Mouse (Mus musculus): Measurements from ENCODE around the gene Klhl22. TPM values are rescaled to one million over a fixed set of nuclear protein-coding genes. Genes with fewer than 3 reads are reported as not detected.

Gene Klhl22
- total and polyA plus RNA-seq, 2 experiments from 2014 or later, result 79.3 to 156 TPM

GRCm38 (mm10) chr16:17723325-17723626 lies 36.1 kb upstream of the Klhl22 start:
- no peak overlapping the region for H3K4me2 ChIP-seq (ENCODE audit: low read depth, low read length, poor library complexity, severe bottlenecking)
- TF ChIP-seq CTCF (IDR thresholded peaks at IDR 0.05), result no peak
- H3K9me3 ChIP-seq (ENCODE audit: low read length), result no peaks in the 10 kb centered on the region
- no peaks in the 10 kb centered on the region for H3K36me3 ChIP-seq (ENCODE audit: insufficient read depth, low read length)
- ATAC-seq (ENCODE audit: low FRiP score), result no peak
- H3K4me1 ChIP-seq (ENCODE audit: insufficient read depth, low read length), result peaks cover 12% of the 10 kb centered on the region
- no peak overlapping the region for H3K9ac ChIP-seq (replicated peaks; ENCODE audit: low read length, poor library complexity, severe bottlenecking)
- H3K4me3 ChIP-seq (ENCODE audit: low read depth, low read length), result no peak overlapping the region
- H3K27me3 ChIP-seq (ENCODE audit: insufficient read depth, low read length), result no peaks in the 10 kb centered on the region
- DNase-seq (ENCODE audit: low spot score), result no peak
- WGBS, result 92% methylated on average over 1 of the region's 1 CpGs
- H3K27ac ChIP-seq (ENCODE audit: low read depth, low read length), result no peak overlapping the region

- no peak overlapping the region for H3K4me2 ChIP-seq (ENCODE audit: low read depth, low read length, poor library complexity, severe bottlenecking)
- DNase-seq (ENCODE audit: low spot score) (no peak), ATAC-seq (ENCODE audit: low FRiP score) (no peak)
- no peak overlapping the region for H3K9ac ChIP-seq (replicated peaks; ENCODE audit: low read length, poor library complexity, severe bottlenecking)
- no peaks in the 10 kb centered on the region for H3K36me3 ChIP-seq (ENCODE audit: insufficient read depth, low read length)
- peaks cover 12% of the 10 kb centered on the region for H3K4me1 ChIP-seq (ENCODE audit: insufficient read depth, low read length)
- H3K4me3 ChIP-seq (ENCODE audit: low read depth, low read length), result no peak overlapping the region
- 93% methylated on average over 3 of the region's 3 CpGs for WGBS
- no peak overlapping the region for H3K27ac ChIP-seq (ENCODE audit: low read depth, low read length)
- TF ChIP-seq CTCF (IDR thresholded peaks at IDR 0.05), result no peak
- H3K9me3 ChIP-seq (ENCODE audit: low read length), result no peaks in the 10 kb centered on the region
- no peaks in the 10 kb centered on the region for H3K27me3 ChIP-seq (ENCODE audit: insufficient read depth, low read length)
These were observed 35.0 kb upstream of the Klhl22 start for GRCm38 (mm10) chr16:17724448-17724847.

DNA sequence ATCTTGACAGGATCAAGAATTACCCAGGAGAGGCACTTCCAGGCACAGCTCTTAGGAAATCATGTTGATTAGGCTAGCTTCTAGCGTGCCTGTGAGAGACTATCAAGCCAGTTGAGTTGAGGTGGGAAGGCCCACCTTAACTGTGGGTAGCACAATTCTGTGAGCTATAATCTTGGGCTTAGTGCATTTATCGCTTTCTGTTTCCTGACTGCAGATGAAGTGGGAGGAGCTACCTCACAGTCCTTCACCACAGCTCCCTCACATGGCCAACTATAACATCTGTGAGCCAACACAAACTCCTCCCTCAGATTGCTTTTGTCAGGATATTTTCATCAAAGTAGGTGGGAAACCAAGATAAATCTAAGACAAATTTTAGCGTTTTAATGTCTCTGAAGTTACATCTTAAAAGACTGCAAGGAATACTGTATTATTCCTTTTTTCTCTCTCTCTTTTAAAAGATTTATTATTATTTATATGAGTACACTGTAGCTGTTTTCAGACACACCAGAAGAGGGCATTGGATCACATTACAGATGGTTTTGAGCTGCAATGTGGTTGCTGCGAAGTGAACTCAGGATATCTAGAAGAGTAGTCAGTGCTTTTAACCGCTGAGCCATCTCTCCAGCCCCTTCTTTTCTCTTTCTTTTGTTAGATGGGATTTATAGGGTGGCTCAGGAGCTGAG lies 32.1 kb upstream of the Klhl22 start:
- no peaks in the 10 kb centered on the region for H3K9me3 ChIP-seq (ENCODE audit: low read length)
- peak overlapping the region; percentile 23; the same call in 1 of the 2 replicates for H3K4me2 ChIP-seq (ENCODE audit: low read depth, low read length, poor library complexity, severe bottlenecking)
- H3K27ac ChIP-seq (ENCODE audit: low read depth, low read length), result 0 out of 2 replicates have a peak overlapping the region, but pooled peaks have one; percentile 26
- TF ChIP-seq CTCF (IDR thresholded peaks at IDR 0.05), result peak; percentile 69
- no peaks in the 10 kb centered on the region for H3K36me3 ChIP-seq (ENCODE audit: insufficient read depth, low read length)
- ATAC-seq (ENCODE audit: low FRiP score), result no peak
- H3K27me3 ChIP-seq (ENCODE audit: insufficient read depth, low read length), result no peaks in the 10 kb centered on the region
- peak; percentile 58 for DNase-seq (ENCODE audit: low spot score)
- 16% methylated on average over 5 of the region's 5 CpGs for WGBS
- no peak overlapping the region for H3K4me3 ChIP-seq (ENCODE audit: low read depth, low read length)
- H3K9ac ChIP-seq (replicated peaks; ENCODE audit: low read length, poor library complexity, severe bottlenecking), result no peak overlapping the region
- no peaks in the 10 kb centered on the region for H3K4me1 ChIP-seq (ENCODE audit: insufficient read depth, low read length)

DNA sequence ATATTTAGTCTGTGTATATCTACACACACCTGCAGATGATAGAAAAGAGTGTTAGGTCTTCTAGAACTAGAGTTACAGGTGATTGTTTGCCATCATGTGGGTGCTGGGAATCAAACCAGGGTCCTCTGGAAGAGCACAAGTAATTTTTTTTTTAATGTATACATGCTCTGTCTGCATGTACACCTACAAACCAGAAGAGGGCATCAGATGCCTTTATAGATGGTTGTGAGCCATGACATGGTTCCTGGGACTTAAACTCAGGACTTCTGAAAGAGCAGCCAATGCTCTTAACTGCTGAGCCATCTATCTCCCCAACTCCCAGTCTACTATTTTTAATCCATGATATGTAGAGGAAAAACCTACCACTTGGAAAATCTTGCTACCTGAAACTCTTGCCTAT lies 29.4 kb upstream of the Klhl22 start:
- Histone ChIP-seq H3K27me3 (ENCODE audit: insufficient read depth, low read length) (no peaks in the 10 kb centered on the region), H3K4me2 (ENCODE audit: low read depth, low read length, poor library complexity, severe bottlenecking) (no peak overlapping the region), H3K27ac (ENCODE audit: low read depth, low read length) (no peak overlapping the region), H3K9me3 (ENCODE audit: low read length) (no peaks in the 10 kb centered on the region), H3K4me1 (ENCODE audit: insufficient read depth, low read length) (no peaks in the 10 kb centered on the region), H3K4me3 (ENCODE audit: low read depth, low read length) (no peak overlapping the region), H3K9ac (replicated peaks; ENCODE audit: low read length, poor library complexity, severe bottlenecking) (no peak overlapping the region), H3K36me3 (ENCODE audit: insufficient read depth, low read length) (no peaks in the 10 kb centered on the region)
- ATAC-seq (ENCODE audit: low FRiP score) (no peak), DNase-seq (ENCODE audit: low spot score) (no peak)
- peak; percentile 19; the same call in 1 of the 2 replicates for TF ChIP-seq CTCF (IDR thresholded peaks at IDR 0.05)

GRCm38 (mm10) chr16:17732021-17732420 lies 27.4 kb upstream of the Klhl22 start:
- Histone ChIP-seq H3K4me2 (ENCODE audit: low read depth, low read length, poor library complexity, severe bottlenecking) (no peak overlapping the region), H3K36me3 (ENCODE audit: insufficient read depth, low read length) (no peaks in the 10 kb centered on the region), H3K27ac (ENCODE audit: low read depth, low read length) (no peak overlapping the region), H3K4me3 (ENCODE audit: low read depth, low read length) (no peak overlapping the region), H3K27me3 (ENCODE audit: insufficient read depth, low read length) (no peaks in the 10 kb centered on the region), H3K9ac (replicated peaks; ENCODE audit: low read length, poor library complexity, severe bottlenecking) (no peak overlapping the region), H3K9me3 (ENCODE audit: low read length) (no peaks in the 10 kb centered on the region), H3K4me1 (ENCODE audit: insufficient read depth, low read length) (no peaks in the 10 kb centered on the region)
- 41% methylated on average over 3 of the region's 3 CpGs for WGBS
- DNase-seq (ENCODE audit: low spot score) (no peak), ATAC-seq (ENCODE audit: low FRiP score) (no peak)
- TF ChIP-seq CTCF (IDR thresholded peaks at IDR 0.05), result peak; percentile 26

DNA sequence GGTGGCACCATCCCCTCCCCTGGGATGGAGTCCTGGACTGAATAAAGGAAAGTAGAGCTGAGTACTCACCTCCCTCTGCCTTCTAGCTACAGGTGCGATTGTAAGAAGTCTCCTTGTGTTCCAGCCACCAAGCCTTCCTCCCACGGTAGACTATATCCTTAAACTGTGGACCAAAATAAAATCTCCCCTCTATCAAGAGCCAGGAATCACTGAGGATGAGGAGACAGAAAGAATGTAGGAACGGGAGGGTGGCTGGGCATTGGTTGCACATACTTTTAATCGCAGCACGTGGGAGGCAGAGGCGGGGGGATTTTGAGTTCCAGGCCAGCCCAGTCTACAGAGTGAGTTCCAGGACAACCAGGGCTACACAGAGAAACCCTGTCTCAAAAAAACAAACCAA lies 27.0 kb upstream of the Klhl22 start:
- TF ChIP-seq CTCF (IDR thresholded peaks at IDR 0.05), result no peak
- Histone ChIP-seq H3K36me3 (ENCODE audit: insufficient read depth, low read length) (no peaks in the 10 kb centered on the region), H3K9ac (replicated peaks; ENCODE audit: low read length, poor library complexity, severe bottlenecking) (no peak overlapping the region), H3K4me1 (ENCODE audit: insufficient read depth, low read length) (no peaks in the 10 kb centered on the region), H3K27ac (ENCODE audit: low read depth, low read length) (no peak overlapping the region), H3K9me3 (ENCODE audit: low read length) (no peaks in the 10 kb centered on the region), H3K4me2 (ENCODE audit: low read depth, low read length, poor library complexity, severe bottlenecking) (no peak overlapping the region), H3K27me3 (ENCODE audit: insufficient read depth, low read length) (no peaks in the 10 kb centered on the region), H3K4me3 (ENCODE audit: low read depth, low read length) (no peak overlapping the region)
- DNase-seq (ENCODE audit: low spot score) (no peak), ATAC-seq (ENCODE audit: low FRiP score) (no peak)
- WGBS, result 74% methylated on average over 6 of the region's 6 CpGs

Measured in midbrain, postnatal 0 days (tissue).